In the genomic region with DNA sequence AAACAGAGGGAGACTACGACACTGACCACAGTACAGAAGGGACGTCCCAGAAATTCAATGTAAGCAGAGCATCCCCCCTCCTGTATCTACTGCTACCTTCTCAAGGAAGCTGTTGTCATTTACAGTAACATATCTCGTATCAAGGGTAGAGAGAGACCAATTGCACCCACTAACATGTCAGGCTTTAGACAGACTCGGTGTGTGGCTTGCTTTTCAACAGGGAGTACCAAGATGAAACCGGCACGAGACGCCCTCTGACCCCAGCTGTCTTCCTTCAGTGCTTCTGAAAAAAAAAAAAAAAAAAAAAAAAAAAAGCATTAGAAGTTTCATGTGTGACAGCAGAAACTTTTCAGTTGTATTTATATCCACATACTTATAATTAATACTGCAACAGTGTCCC, we compare ENCODE assay signal across 15 mouse cellular contexts.
"Had no signal": no experiment of that assay in that cellular context is flagged by ENCODE, and none has a peak within 500 bp of the region (broad histone marks: within the 10 kb centered on the region; RNA-seq: fewer than 3 reads in every experiment).

No protein-coding gene starts in this region.

- ATAC-seq: intestine, embryonic 15.5 days; midbrain, embryonic 15.5 days had no signal

- H3K9me3 ChIP-seq: intestine, embryonic 15.5 days; liver, embryonic 13.5 days; midbrain, embryonic 12.5 days; midbrain, embryonic 15.5 days; neural tube, embryonic 12.5 days; neural tube, embryonic 15.5 days had no signal

- H3K9ac ChIP-seq: intestine, embryonic 15.5 days; liver, embryonic 13.5 days; midbrain, embryonic 12.5 days; midbrain, embryonic 15.5 days; neural tube, embryonic 12.5 days; neural tube, embryonic 15.5 days had no signal

- H3K4me1 ChIP-seq: intestine, embryonic 15.5 days; liver, embryonic 13.5 days; midbrain, embryonic 12.5 days; midbrain, embryonic 15.5 days; neural tube, embryonic 12.5 days had no signal

- H3K27ac ChIP-seq: intestine, embryonic 15.5 days; left cerebral cortex, adult 2 months; liver, embryonic 13.5 days; midbrain, embryonic 12.5 days; midbrain, embryonic 15.5 days; neural tube, embryonic 12.5 days; neural tube, embryonic 15.5 days had no signal

- H3K27me3 ChIP-seq: intestine, embryonic 15.5 days; liver, embryonic 13.5 days; midbrain, embryonic 12.5 days; midbrain, embryonic 15.5 days; neural tube, embryonic 12.5 days; neural tube, embryonic 15.5 days had no signal

- DNase-seq: layer of hippocampus, postnatal 36 days; liver, embryonic 13.5 days; lung, adult 2 months; lung, postnatal 14 days; lung, postnatal 4 days; right cerebral cortex, adult 18-20 months; right cerebral cortex, postnatal 14 days; right cerebral cortex, postnatal 4 days; thymus, postnatal 25 days had no signal

- H3K4me3 ChIP-seq: intestine, embryonic 15.5 days; left cerebral cortex, adult 2 months; liver, embryonic 13.5 days; midbrain, embryonic 12.5 days; midbrain, embryonic 15.5 days; neural tube, embryonic 12.5 days; neural tube, embryonic 15.5 days had no signal

- H3K36me3 ChIP-seq: intestine, embryonic 15.5 days; liver, embryonic 13.5 days; midbrain, embryonic 12.5 days; midbrain, embryonic 15.5 days; neural tube, embryonic 12.5 days; neural tube, embryonic 15.5 days had no signal

- H3K4me2 ChIP-seq: intestine, embryonic 15.5 days; liver, embryonic 13.5 days; midbrain, embryonic 12.5 days; midbrain, embryonic 15.5 days; neural tube, embryonic 12.5 days; neural tube, embryonic 15.5 days had no signal
